Mouse (Mus musculus): ENCODE results near the gene Ncbp2.

- TF ChIP-seq POLR2A (IDR thresholded peaks at IDR 0.05; ENCODE audit: extremely low read depth, insufficient read depth, low read length) (no peak), CTCF (IDR thresholded peaks at IDR 0.05; ENCODE audit: low read depth, low read length) (no peak)
Observed at GRCm38 (mm10) chr16:31948345-31948774, at the start of gene Ncbp2, which contains the start of gene 0610012G03Rik.

All from liver, adult 2 months (tissue).